Mouse (Mus musculus) lung, postnatal 0 days (tissue): ENCODE data around the gene Mmachc. TPM values are rescaled to one million over a fixed set of nuclear protein-coding genes. Genes with fewer than 3 reads are reported as not detected.
A peak's percentile ranks its signal among the peaks of the same experiment; 100 is the strongest.

ENCODE experiments used
- ATAC-seq: fragments of 200-750 bp; cut with Nextera tagmentation; 2 replicates; pipeline ENCODE4 v1.8.0; 2017; ENCODE audit warnings: moderate library complexity
- DNase-seq: peaks from one replicate; pipeline ENCODE4 v3.0.0-alpha.2; 2016; ENCODE audit warnings: low spot score
- H3K27ac ChIP-seq: fragments of 300-500 bp; sonication (generic); 2 replicates; pipeline ENCODE4 v1.5.1; 2014; ENCODE audit warnings: antibody characterized with exemption, mild to moderate bottlenecking, low read length, mixed read lengths
- H3K27me3 ChIP-seq: fragments of 300-500 bp; sonication (generic); replicated peaks from 2 replicates; pipeline ENCODE4 v1.6.1; 2014; ENCODE audit warnings: low read length, mixed read lengths; ENCODE audit not compliant: insufficient read depth
- H3K36me3 ChIP-seq: fragments of 300-500 bp; sonication (generic); 2 replicates; pipeline ENCODE4 v1.6.1; 2014; ENCODE audit warnings: low read length, mixed read lengths; ENCODE audit not compliant: insufficient read depth
- H3K4me1 ChIP-seq: fragments of 300-500 bp; sonication (generic); 2 replicates; pipeline ENCODE4 v1.6.1; 2014; ENCODE audit warnings: antibody characterized with exemption, low read depth, low read length, mixed read lengths; ENCODE audit not compliant: insufficient read depth
- H3K4me2 ChIP-seq: fragments of 300-500 bp; sonication (generic); replicated peaks from 2 replicates; pipeline ENCODE4 v1.6.1; 2014; ENCODE audit warnings: low read depth, mild to moderate bottlenecking, low read length, moderate library complexity, mixed read lengths
- H3K4me3 ChIP-seq: fragments of 300-500 bp; sonication (generic); 2 replicates; pipeline ENCODE4 v1.5.1; 2014; ENCODE audit warnings: low read depth, low read length
- H3K9ac ChIP-seq: fragments of 300-500 bp; sonication (generic); replicated peaks from 2 replicates; pipeline ENCODE4 v1.6.1; 2014; ENCODE audit warnings: low read depth, mild to moderate bottlenecking
- H3K9me3 ChIP-seq: fragments of 300-500 bp; sonication (generic); 2 replicates; pipeline ENCODE4 v1.6.1; 2016; ENCODE audit warnings: low read length, mixed read lengths
- CTCF ChIP-seq: IDR thresholded peaks from 2 replicates; pipeline ENCODE4 v1.5.1; 2016; ENCODE audit warnings: antibody characterized with exemption, mild to moderate bottlenecking
- EP300 ChIP-seq: IDR thresholded peaks from 2 replicates; pipeline ENCODE4 v1.6.1; 2016; ENCODE audit warnings: antibody characterized with exemption, mild to moderate bottlenecking, control low read depth
- WGBS: fragments of 180-500 bp; shearing (Covaris S2); extraction: QIAGEN DNeasy Blood & Tissue Kit; methylation state at CpG from one replicate; pipeline ENCODE4 v1.1.7; 2014; 5-methylcytosine and 5-hydroxymethylcytosine counted together
- polyA plus RNA-seq: library from polyadenylated mRNA; unstranded; fragments of >200 nt; fragmentation: Nextera tagmentation; extraction: Ambion mirVana; gene quantifications from 2 replicates; pipeline ENCODE4 v1.2.1, GENCODE M21; 2015

Gene Mmachc
- polyA plus RNA-seq, 1 experiment from 2014 or later: 7.1 TPM

GRCm38 (mm10) chr4:116700964-116701363, 7.2 kb downstream of the Mmachc start:
- no peak overlapping the region for H3K4me3 ChIP-seq
- TF ChIP-seq CTCF (no peak), EP300 (no peak)

GRCm38 (mm10) chr4:116698693-116699342, 9.4 kb downstream of the Mmachc start:
- 68% methylated on average over 2 of the region's 2 CpGs for whole genome bisulfite sequencing
- no peaks in the 10 kb centered on the region for H3K27me3 ChIP-seq
- ATAC-seq: no peak
- H3K4me3 ChIP-seq: no peak overlapping the region
- no peak overlapping the region for H3K4me2 ChIP-seq
- H3K9ac ChIP-seq: no peak overlapping the region
- no peaks in the 10 kb centered on the region for H3K4me1 ChIP-seq
- no peaks in the 10 kb centered on the region for H3K9me3 ChIP-seq
- no peak overlapping the region for H3K27ac ChIP-seq
- TF ChIP-seq EP300 (no peak), CTCF (no peak)
- DNase-seq: no peak
- peaks cover 19% of the 10 kb centered on the region; the same call in 1 of the 2 replicates for H3K36me3 ChIP-seq

More at GRCm38 (mm10) chr4:116700964-116701363, 7.2 kb downstream of the Mmachc start:
- Histone ChIP-seq H3K27ac (no peak overlapping the region), H3K36me3 (peaks cover 19% of the 10 kb centered on the region; the same call in 1 of the 2 replicates), H3K27me3 (no peaks in the 10 kb centered on the region), H3K9me3 (no peaks in the 10 kb centered on the region), H3K4me1 (no peaks in the 10 kb centered on the region), H3K4me2 (no peak overlapping the region), H3K9ac (no peak overlapping the region)
- no peak for DNase-seq
- WGBS: 82% methylated on average over 1 of the region's 1 CpGs
- ATAC-seq: no peak

GRCm38 (mm10) chr4:116693785-116694184, 14.4 kb downstream of the Mmachc start:
- Histone ChIP-seq H3K4me2 (no peak overlapping the region), H3K9me3 (no peaks in the 10 kb centered on the region), H3K27ac (no peak overlapping the region), H3K4me3 (no peak overlapping the region), H3K4me1 (no peaks in the 10 kb centered on the region), H3K9ac (no peak overlapping the region), H3K27me3 (no peaks in the 10 kb centered on the region), H3K36me3 (peaks cover 15% of the 10 kb centered on the region; the same call in 1 of the 2 replicates)
- 72% methylated on average over 2 of the region's 2 CpGs for WGBS
- ATAC-seq (no peak), DNase-seq (no peak)
- no peak for TF ChIP-seq CTCF
- no peak for TF ChIP-seq EP300

GRCm38 (mm10) chr4:116692146-116692545, 16.1 kb downstream of the Mmachc start:
- ATAC-seq (no peak), DNase-seq (no peak)
- Histone ChIP-seq H3K27ac (no peak overlapping the region), H3K4me3 (no peak overlapping the region), H3K9ac (no peak overlapping the region), H3K4me2 (no peak overlapping the region), H3K27me3 (no peaks in the 10 kb centered on the region), H3K36me3 (peaks cover 14% of the 10 kb centered on the region; the same call in 1 of the 2 replicates), H3K9me3 (no peaks in the 10 kb centered on the region), H3K4me1 (no peaks in the 10 kb centered on the region)
- TF ChIP-seq EP300: no peak
- TF ChIP-seq CTCF: no peak
- 88% methylated on average over 2 of the region's 2 CpGs for WGBS

- Histone ChIP-seq H3K4me2 (no peak overlapping the region), H3K9me3 (no peaks in the 10 kb centered on the region), H3K27ac (no peak overlapping the region), H3K4me1 (peaks cover 10% of the 10 kb centered on the region; the same call in 1 of the 2 replicates), H3K4me3 (no peak overlapping the region), H3K27me3 (no peaks in the 10 kb centered on the region), H3K36me3 (peaks cover 13% of the 10 kb centered on the region; the same call in 1 of the 2 replicates), H3K9ac (no peak overlapping the region)
- 79% methylated on average over 4 of the region's 4 CpGs for WGBS
- DNase-seq: no peak
- TF ChIP-seq EP300 (no peak), CTCF (no peak)
- no peak for ATAC-seq
Measured at GRCm38 (mm10) chr4:116689309-116689876, 18.8 kb downstream of the Mmachc start.

GRCm38 (mm10) chr4:116687041-116687440, 21.2 kb downstream of the Mmachc start:
- no peak for TF ChIP-seq CTCF
- no peak for TF ChIP-seq EP300
- peaks cover 11% of the 10 kb centered on the region; the same call in 1 of the 2 replicates for H3K36me3 ChIP-seq
- no peaks in the 10 kb centered on the region for H3K9me3 ChIP-seq
- DNase-seq (no peak), ATAC-seq (no peak)
- no peaks in the 10 kb centered on the region for H3K27me3 ChIP-seq
- peaks cover 10% of the 10 kb centered on the region; the same call in 1 of the 2 replicates for H3K4me1 ChIP-seq
- H3K4me3 ChIP-seq: peak overlapping the region; percentile 71; the same call in 1 of the 2 replicates
- 16% methylated on average over 1 of the region's 1 CpGs for WGBS
- H3K27ac ChIP-seq: no peak overlapping the region
- no peak overlapping the region for H3K9ac ChIP-seq
- peak overlapping the region; percentile 58 for H3K4me2 ChIP-seq
